ENCODE assay signal across 17 mouse cellular contexts in the genomic region with DNA sequence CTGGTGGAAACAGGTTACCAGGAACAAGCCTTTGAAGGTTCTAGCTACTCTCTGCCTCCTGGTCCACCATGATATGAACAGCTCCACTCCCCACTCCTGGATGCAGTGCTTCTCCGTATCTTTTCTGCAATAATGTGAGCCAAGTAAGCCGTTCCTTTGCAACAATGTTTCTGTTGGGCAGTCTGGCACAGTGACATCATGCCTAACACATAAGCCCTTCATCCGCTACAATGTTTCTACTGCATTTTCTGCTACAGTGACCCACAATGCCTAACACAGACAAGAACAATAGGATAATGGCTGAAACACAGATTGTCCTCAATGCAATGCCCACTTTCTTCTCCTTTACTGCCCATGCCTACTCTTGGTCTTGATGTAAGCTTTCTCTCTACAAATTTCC.
DNase-seq lines count a peak whose midpoint lies in the region; ATAC-seq and TF ChIP-seq lines count a peak whose summit lies in the region.
"Had no signal": no experiment of that assay in that cellular context is flagged by ENCODE, and none has a peak within 500 bp of the region (broad histone marks: within the 10 kb centered on the region; RNA-seq: fewer than 3 reads in every experiment).

No protein-coding gene starts in this region.

- no peaks in the 10 kb centered on the region for H3K36me3 ChIP-seq in heart, embryonic 13.5 days
- H3K36me3 ChIP-seq in lung, embryonic 14.5 days (ENCODE audit: insufficient read depth) = no peaks in the 10 kb centered on the region
- H3K36me3 ChIP-seq in stomach, embryonic 16.5 days (ENCODE audit: control insufficient read depth, insufficient read depth, low read length) = no peaks in the 10 kb centered on the region
- H3K36me3 ChIP-seq: embryonic facial prominence, embryonic 15.5 days; hindbrain, embryonic 15.5 days had no signal

- H3K9me3 ChIP-seq in heart, embryonic 13.5 days = no peaks in the 10 kb centered on the region
- H3K9me3 ChIP-seq in lung, embryonic 14.5 days (ENCODE audit: low read depth, low read length) = no peaks in the 10 kb centered on the region
- no peaks in the 10 kb centered on the region for H3K9me3 ChIP-seq in stomach, embryonic 16.5 days (replicated peaks; ENCODE audit: control insufficient read depth, low read length)
- H3K9me3 ChIP-seq: embryonic facial prominence, embryonic 15.5 days; hindbrain, embryonic 15.5 days had no signal

- no peak for TF ChIP-seq CTCF in lung, embryonic 14.5 days (IDR thresholded peaks at IDR 0.05; ENCODE audit: low read depth)

- no peaks in the 10 kb centered on the region for H3K27me3 ChIP-seq in heart, embryonic 13.5 days (replicated peaks)
- H3K27me3 ChIP-seq in lung, embryonic 14.5 days (ENCODE audit: insufficient read depth, low read length) = no peaks in the 10 kb centered on the region
- H3K27me3 ChIP-seq in stomach, embryonic 16.5 days (ENCODE audit: control insufficient read depth, insufficient read depth, low read length) = no peaks in the 10 kb centered on the region
- H3K27me3 ChIP-seq: embryonic facial prominence, embryonic 15.5 days; hindbrain, embryonic 15.5 days had no signal

- H3K27ac ChIP-seq in heart, embryonic 13.5 days (replicated peaks) = peak overlapping the region; percentile 53; the same call in 1 of the 2 replicates
- peak overlapping the region; percentile 13; the same call in 1 of the 2 replicates for H3K27ac ChIP-seq in lung, embryonic 14.5 days (ENCODE audit: low read depth)
- H3K27ac ChIP-seq in stomach, embryonic 16.5 days (ENCODE audit: low read length) = peak overlapping the region; percentile 27; the same call in 1 of the 2 replicates
- H3K27ac ChIP-seq: embryonic facial prominence, embryonic 15.5 days; hindbrain, embryonic 15.5 days; kidney, postnatal 0 days; left cerebral cortex, adult 2 months had no signal

- no peak overlapping the region for H3K4me3 ChIP-seq in heart, embryonic 13.5 days
- H3K4me3 ChIP-seq in lung, embryonic 14.5 days (ENCODE audit: low read depth, low read length) = no peak overlapping the region
- H3K4me3 ChIP-seq in stomach, embryonic 16.5 days (replicated peaks; ENCODE audit: low read length) = no peak overlapping the region
- H3K4me3 ChIP-seq: embryonic facial prominence, embryonic 15.5 days; hindbrain, embryonic 15.5 days; left cerebral cortex, adult 2 months had no signal

- H3K4me2 ChIP-seq in heart, embryonic 13.5 days = no peak overlapping the region
- no peak overlapping the region for H3K4me2 ChIP-seq in lung, embryonic 14.5 days
- H3K4me2 ChIP-seq in stomach, embryonic 16.5 days (ENCODE audit: low read depth, low read length) = no peak overlapping the region
- H3K4me2 ChIP-seq: embryonic facial prominence, embryonic 15.5 days; hindbrain, embryonic 15.5 days; midbrain, embryonic 11.5 days had no signal

- H3K9ac ChIP-seq in heart, embryonic 13.5 days = no peak overlapping the region
- no peak overlapping the region for H3K9ac ChIP-seq in lung, embryonic 14.5 days
- H3K9ac ChIP-seq in stomach, embryonic 16.5 days (ENCODE audit: low read length) = no peak overlapping the region
- H3K9ac ChIP-seq: embryonic facial prominence, embryonic 15.5 days; hindbrain, embryonic 15.5 days had no signal

- no peak for ATAC-seq in heart, embryonic 13.5 days (ENCODE audit: extremely low read depth, insufficient number of reproducible peaks, low FRiP score, low TSS enrichment)
- no peak for ATAC-seq in lung, embryonic 14.5 days (ENCODE audit: insufficient read depth)
- no peak for ATAC-seq in stomach, embryonic 16.5 days (ENCODE audit: insufficient read depth, low FRiP score)
- ATAC-seq: CD4-positive, CD25-positive, alpha-beta regulatory T cell, adult 4 months; forebrain, embryonic 14.5 days had no signal

- DNase-seq in heart, adult 11 months = no peak
- no peak for DNase-seq in lung, embryonic 14.5 days
- no peak for DNase-seq in lung, postnatal 25 days (ENCODE audit: low spot score)
- DNase-seq in adipocyte (ENCODE audit: low spot score) = peak; percentile 8
- DNase-seq in cerebellum, adult 9-10 months = no peak
- DNase-seq: cerebellum, adult 9-11 months; layer of hippocampus, adult 9-11 months; thymus, adult 18-20 months had no signal

- WGBS in heart, embryonic 13.5 days = 63% methylated on average over 3 of the region's 3 CpGs
- WGBS in lung, embryonic 14.5 days = 71% methylated on average over 3 of the region's 3 CpGs
- 76% methylated on average over 3 of the region's 3 CpGs for WGBS in stomach, embryonic 16.5 days

- peaks cover 23% of the 10 kb centered on the region for H3K4me1 ChIP-seq in heart, embryonic 13.5 days
- H3K4me1 ChIP-seq in lung, embryonic 14.5 days (ENCODE audit: insufficient read depth) = no peaks in the 10 kb centered on the region
- peaks cover 8% of the 10 kb centered on the region; the same call in 1 of the 2 replicates for H3K4me1 ChIP-seq in stomach, embryonic 16.5 days (ENCODE audit: control insufficient read depth, insufficient read depth, low read length)
- H3K4me1 ChIP-seq: hindbrain, embryonic 15.5 days had no signal
